Mouse (Mus musculus): ENCODE measurements around the gene Gstp1.

Gstp1 gene

DNA sequence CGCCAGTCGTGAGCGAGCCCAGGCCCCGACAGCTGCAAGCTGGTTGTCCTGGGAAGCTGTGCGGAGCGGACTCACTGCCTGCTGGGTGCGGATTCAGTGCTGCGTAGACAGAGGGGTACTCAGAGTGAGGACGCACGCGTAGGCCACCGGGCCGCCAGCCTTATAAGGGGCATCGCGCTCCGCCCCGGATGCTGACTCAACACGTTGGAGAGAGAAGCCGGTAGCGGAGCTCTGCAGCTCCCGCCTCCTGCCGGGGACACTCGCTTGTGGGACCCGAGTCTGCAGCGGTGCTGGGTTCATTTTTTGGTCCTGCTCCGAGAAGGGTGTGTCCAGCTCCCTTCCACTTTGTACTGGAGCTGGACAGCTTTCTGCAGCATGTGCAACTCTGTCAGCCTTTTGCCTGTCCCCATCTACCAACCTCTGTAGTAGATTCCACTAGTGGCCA, at the start of gene Gstp1:
Gene Gstp1 (minus strand): TSS at position 198 of the 445 bp plus-strand sequence.
- ChIA-PET CTCF (interaction anchor here (0.6 to 2.2 kb wide), 15 partner anchors 8 to 681 kb away, joined by 3 to 9 read pairs (median 4); partner anchors contain the start of genes Gstp2 (in 1 of the 4) and Ndufv1 (in 1 of the 4)), POLR2A (interaction anchor here (0.5 to 5.0 kb wide), 52 partner anchors 9 to 346 kb away, joined by 3 to 82 read pairs (median 3); partner anchors contain the start of genes Gstp2 (in 4 of the 4), Cdk2ap2 (in 2 of the 4), Ndufv1 (in 2 of the 4) and Ppp1ca (in 2 of the 4))

DNA sequence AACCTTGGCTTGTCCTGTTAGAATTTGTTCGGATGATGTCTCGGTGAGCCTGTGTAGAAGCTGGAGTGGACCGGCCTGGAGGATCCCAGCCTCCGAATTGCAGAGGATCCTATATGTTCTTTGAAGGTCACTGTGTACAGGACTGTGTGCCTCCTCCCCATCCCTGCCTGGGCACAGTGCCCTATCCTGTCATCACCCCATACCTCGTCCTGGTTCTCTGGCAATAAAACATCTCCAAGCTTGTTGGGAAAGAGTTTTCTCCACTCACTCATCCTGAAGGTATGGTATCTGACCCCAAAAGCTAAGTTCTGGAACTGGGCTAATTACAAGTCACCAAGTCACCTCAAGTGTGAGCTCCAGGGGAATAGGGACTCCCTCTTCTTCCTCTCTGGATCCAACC, 49.3 kb upstream of the Gstp1 start:
- ChIA-PET CTCF (interaction anchor here in 1 of 4 experiments (0.6 to 1.5 kb wide), 3 partner anchors 9 to 689 kb away, joined by 3 to 4 read pairs (median 3); no protein-coding TSS in a partner anchor), POLR2A (interaction anchor here in 2 of 4 experiments (1.6 to 2.0 kb wide), 3 partner anchors 27 to 31 kb away, joined by 3 to 7 read pairs (median 4); partner anchors contain the start of gene Gstp3 (in 2 of the 2))

DNA sequence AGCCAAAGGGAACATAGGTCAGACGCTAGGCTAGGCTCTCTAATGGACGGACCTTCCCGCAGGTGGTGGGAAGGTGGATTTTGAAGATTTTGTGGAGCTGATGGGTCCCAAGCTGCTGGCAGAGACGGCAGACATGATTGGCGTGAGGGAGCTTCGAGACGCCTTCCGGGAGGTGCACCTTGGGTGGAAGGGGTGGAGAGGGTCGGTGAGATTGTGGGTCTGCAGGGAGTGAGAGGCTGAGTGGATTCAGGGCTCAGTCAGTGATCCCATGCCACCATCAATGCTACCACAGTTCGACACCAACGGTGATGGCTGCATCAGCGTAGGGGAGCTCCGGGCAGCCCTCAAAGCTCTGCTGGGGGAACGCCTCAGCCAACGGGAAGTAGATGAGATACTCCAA, 48.4 kb upstream of the Gstp1 start:
- ChIA-PET CTCF (interaction anchor here in 2 of 4 experiments (1.3 to 2.4 kb wide), 3 partner anchors 8 to 142 kb away, joined by 3 to 11 read pairs (median 5); no protein-coding TSS in a partner anchor), POLR2A (interaction anchor here in 3 of 4 experiments (0.6 to 6.7 kb wide), 11 partner anchors 9 to 951 kb away, joined by 3 to 45 read pairs (median 4); partner anchors contain the start of genes Cdk2ap2 (in 3 of the 3), Gstp3 (in 2 of the 3) and Ankrd13d (in 1 of the 3))

DNA sequence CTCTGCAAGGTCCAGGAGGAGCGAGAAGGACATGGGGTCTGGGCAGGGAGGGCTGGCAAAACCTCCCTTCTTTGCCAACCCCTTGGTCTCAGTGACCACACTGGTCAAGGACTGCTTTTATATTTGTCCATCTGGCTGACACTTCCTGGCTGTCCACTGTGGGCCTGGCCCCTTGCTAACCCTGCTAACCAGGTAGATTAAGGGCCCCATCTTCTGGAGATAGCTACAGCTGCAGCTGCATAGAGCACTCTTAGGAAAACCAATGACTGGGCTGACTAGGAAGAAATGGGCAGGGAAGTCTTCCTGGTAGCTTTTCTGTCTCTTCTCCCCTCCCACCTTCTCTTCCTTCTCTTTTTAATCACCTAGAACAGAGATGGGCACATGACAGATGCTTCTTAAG, 47.2 kb upstream of the Gstp1 start:
- POLR2A ChIA-PET: interaction anchor here in 3 of 4 experiments (0.8 to 6.7 kb wide), 16 partner anchors 9 to 198 kb away, joined by 3 to 45 read pairs (median 4); partner anchors contain the start of genes Cdk2ap2 (in 3 of the 3), Ankrd13d (in 1 of the 3), Gstp2 (in 1 of the 3) and Gstp3 (in 1 of the 3)

DNA sequence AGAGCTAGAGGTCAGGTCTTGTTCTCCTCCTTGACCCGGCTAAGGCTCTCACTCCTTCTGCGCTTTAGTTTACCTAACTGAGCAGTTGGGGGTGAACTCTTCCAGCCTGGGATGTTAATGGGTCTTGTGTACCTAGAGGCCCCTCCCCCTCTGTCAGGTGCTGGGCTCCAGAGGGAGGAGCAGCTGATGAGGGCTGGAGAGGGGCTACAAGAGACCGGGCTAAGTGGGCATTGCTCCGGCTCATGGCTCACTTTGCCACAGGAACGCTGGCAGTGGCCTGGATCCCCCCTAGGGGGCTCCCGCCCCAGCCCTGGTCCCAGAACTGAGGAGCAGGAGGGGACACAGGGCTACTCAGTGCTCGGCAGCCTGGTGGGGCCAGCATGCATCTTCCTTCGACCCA, 46.0 kb upstream of the Gstp1 start:
- ChIA-PET CTCF (interaction anchor here in 3 of 4 experiments (0.6 to 2.4 kb wide), 9 partner anchors 9 to 285 kb away, joined by 3 to 11 read pairs (median 4); partner anchors contain the start of gene Cdk2ap2 (in 1 of the 3)), POLR2A (interaction anchor here in 3 of 4 experiments (0.7 to 6.7 kb wide), 16 partner anchors 10 to 199 kb away, joined by 3 to 45 read pairs (median 4); partner anchors contain the start of genes Cdk2ap2 (in 3 of the 3), Ankrd13d (in 1 of the 3), Gstp2 (in 1 of the 3) and Rad9a (in 1 of the 3))

More for the DNA sequence above, 47.2 kb upstream of the Gstp1 start:
- CTCF ChIA-PET: interaction anchor here (0.5 to 2.4 kb wide), 11 partner anchors 10 to 210 kb away, joined by 3 to 11 read pairs (median 3); partner anchors contain the start of genes Cdk2ap2 (in 1 of the 4) and Gstp2 (in 1 of the 4)

DNA sequence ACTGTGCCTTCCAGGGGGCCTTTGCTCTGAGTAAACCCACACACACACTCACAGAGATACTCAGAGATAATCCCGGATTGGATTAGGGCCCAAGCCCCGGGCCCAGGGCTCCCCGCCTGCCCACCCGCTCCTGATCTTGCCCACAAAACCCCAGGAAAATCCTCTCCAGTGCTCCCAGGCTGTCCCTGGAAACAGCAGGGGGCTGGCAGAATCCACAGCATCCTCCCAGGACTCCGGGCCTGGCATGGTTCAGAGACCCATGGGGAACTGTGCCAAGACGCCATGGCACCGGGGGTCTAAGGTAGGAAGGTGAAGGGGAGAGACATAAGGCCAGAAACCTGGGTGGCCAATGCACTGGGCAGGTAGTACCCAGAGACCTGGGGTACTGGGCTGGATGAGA, 45.5 kb upstream of the Gstp1 start:
- POLR2A ChIA-PET: interaction anchor here in 3 of 4 experiments (0.6 to 6.7 kb wide), 11 partner anchors 11 to 147 kb away, joined by 3 to 45 read pairs (median 4); partner anchors contain the start of genes Cdk2ap2 (in 3 of the 3) and Rad9a (in 1 of the 3)
- CTCF ChIA-PET: interaction anchor here in 3 of 4 experiments (0.6 to 1.7 kb wide), 8 partner anchors 9 to 373 kb away, joined by 3 to 10 read pairs (median 4); partner anchors contain the start of gene Cdk2ap2 (in 1 of the 3)

DNA sequence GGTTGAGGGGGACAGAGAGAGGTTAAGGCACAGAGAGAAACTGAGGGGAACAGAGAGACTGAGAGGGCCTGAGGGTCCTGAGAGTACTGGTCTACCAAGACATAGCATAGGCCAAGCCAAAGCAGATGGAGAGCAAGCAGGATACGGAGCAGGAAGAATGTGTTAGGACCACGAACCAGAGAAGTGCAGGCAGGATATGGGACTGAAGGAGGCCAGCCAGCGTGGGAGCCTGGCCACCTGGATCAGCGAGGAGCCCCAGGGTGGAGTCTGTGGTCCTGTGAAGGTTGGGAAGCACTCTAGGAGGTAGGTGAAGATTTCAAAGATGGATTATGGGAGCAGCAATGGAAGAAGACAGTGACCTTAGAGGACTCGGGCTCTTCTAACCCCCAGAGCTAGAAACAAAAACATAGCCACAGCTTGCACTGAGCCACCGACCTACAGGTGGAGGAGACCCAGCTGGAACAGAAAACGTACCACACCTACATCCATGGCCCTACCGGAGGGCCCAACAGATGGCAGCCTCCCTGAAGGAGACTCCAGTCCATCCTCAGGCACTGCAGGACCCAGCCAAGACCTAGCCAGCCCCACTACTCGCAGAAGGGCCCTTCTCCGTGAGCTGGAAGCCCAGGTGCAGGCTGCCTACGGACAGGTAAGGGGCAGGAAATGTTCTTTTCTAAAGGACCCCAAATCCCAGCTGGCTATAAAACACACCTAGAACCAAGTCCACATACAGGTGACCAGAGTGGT, 44.6 kb upstream of the Gstp1 start:
- CTCF ChIA-PET: interaction anchor here in 2 of 4 experiments (0.6 to 1.2 kb wide), 2 partner anchors 8 to 374 kb away, joined by 3 read pairs; no protein-coding TSS in a partner anchor

DNA sequence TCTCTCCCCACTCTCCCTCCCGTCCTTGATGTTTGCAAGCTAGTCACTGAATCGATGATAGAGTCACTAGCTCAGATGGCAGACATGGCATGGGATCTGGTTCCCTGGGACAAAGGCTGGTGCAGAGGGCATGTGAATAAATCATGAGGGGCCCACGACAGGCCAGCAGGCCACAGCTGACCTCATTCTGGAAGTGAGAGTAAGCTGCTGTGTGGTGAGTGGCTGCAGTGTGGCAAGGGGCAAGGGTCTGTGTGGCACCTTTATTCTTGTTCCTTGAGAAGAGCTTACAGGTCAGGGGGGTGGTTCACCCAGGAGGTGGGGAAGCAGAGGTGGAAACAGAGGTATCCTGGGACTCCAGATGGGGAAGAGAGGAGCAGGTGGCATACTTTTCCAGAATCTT, 43.6 kb upstream of the Gstp1 start, which contains the start of gene Cabp2:
Gene Cabp2 (plus strand): TSS at position 185 of the 400 bp plus-strand sequence.
- POLR2A ChIA-PET: interaction anchor here in 2 of 4 experiments (1.0 to 6.7 kb wide), 4 partner anchors 13 to 69 kb away, joined by 3 to 45 read pairs (median 5); partner anchors contain the start of genes Cdk2ap2 (in 1 of the 2) and Ndufv1 (in 1 of the 2)

More for the DNA sequence above, 44.6 kb upstream of the Gstp1 start:
- POLR2A ChIA-PET: interaction anchor here in 3 of 4 experiments (0.5 to 6.7 kb wide), 7 partner anchors 12 to 1005 kb away, joined by 3 to 45 read pairs (median 7); partner anchors contain the start of genes Cdk2ap2 (in 2 of the 3) and Ndufv1 (in 1 of the 3)

DNA sequence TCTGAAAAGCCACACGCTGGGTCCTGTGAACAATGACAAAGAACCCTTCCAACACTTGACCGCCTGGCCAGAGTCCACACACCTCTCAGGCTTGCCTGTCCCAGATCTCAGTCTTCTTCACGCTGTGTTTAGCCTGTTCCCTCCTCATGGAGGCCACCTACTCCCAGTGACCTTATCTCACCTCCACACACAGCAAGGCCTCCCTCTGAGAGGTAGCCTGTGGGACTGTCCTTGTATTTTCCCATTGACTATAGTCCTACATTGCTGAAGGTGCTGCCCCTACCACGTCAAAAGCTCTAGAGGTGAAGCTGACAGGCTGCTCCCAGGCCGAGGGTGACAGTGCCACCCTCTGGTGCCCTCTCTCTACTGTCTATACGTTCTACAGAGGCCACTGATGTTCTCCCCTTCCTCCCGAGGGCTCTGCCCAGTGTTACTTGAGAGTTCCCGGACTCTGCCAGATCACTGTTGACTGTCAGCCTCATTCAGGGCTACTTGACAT, 42.8 kb upstream of the Gstp1 start:
- ChIA-PET CTCF (interaction anchor here in 1 of 4 experiments (0.8 kb wide), 1 partner anchor 29 kb away, joined by 3 read pairs; no protein-coding TSS in a partner anchor), POLR2A (interaction anchor here in 2 of 4 experiments (0.6 to 6.7 kb wide), 4 partner anchors 12 to 223 kb away, joined by 3 to 45 read pairs (median 4); partner anchors contain the start of gene Cdk2ap2 (in 1 of the 2))

More for the DNA sequence above, 43.6 kb upstream of the Gstp1 start, which contains the start of gene Cabp2:
- CTCF ChIA-PET: interaction anchor here in 1 of 4 experiments (0.8 kb wide), 1 partner anchor 29 kb away, joined by 3 read pairs; no protein-coding TSS in a partner anchor

DNA sequence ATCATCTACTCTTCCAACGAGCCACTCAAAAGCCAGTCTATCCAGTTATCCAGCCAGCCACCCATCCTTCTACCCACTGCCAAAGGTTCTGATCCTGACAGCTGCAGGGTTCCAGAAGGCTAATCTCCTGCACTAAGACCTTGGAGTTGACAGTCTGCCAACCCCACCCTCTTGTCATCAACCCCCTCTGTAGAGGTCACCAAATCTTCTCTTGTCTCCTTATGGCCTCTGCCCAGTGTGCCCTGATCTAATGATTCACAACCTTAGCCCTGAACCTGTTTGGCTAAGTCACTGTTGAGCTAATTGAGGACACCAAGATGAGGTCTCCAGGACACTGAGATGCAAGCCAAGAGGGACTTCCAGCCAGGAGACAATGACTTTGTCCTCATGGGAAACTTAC, 41.8 kb upstream of the Gstp1 start:
- CTCF ChIA-PET: interaction anchor here in 1 of 4 experiments (0.6 kb wide), 1 partner anchor 107 kb away, joined by 3 read pairs; the partner anchor contains the start of gene Aldh3b2

DNA sequence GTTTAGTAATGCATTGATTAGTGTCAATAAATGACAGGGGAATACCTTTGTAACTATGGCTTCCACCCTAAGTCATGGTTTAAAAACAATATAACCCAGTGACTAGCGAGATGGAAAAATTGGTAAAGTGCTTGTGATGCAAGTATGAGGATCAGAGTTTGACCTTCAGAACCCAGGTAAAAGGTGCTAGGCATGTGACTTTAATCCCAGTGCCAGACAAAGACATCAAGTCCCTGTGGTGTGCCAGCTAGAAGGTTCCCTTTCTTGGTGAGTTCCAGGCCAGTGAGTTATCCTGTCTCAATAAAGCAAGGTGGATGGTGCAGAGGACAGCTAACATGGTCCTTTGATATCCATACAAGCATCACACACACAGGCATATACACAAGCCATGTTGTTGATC, 37.7 kb upstream of the Gstp1 start:
- POLR2A ChIA-PET: no interaction called here
- CTCF ChIA-PET: no interaction called here

More for the DNA sequence above, 41.8 kb upstream of the Gstp1 start:
- POLR2A ChIA-PET: interaction anchor here in 2 of 4 experiments (1.0 to 1.5 kb wide), 3 partner anchors 14 to 28 kb away, joined by 3 read pairs; partner anchors contain the start of gene Cdk2ap2 (in 1 of the 2)

DNA sequence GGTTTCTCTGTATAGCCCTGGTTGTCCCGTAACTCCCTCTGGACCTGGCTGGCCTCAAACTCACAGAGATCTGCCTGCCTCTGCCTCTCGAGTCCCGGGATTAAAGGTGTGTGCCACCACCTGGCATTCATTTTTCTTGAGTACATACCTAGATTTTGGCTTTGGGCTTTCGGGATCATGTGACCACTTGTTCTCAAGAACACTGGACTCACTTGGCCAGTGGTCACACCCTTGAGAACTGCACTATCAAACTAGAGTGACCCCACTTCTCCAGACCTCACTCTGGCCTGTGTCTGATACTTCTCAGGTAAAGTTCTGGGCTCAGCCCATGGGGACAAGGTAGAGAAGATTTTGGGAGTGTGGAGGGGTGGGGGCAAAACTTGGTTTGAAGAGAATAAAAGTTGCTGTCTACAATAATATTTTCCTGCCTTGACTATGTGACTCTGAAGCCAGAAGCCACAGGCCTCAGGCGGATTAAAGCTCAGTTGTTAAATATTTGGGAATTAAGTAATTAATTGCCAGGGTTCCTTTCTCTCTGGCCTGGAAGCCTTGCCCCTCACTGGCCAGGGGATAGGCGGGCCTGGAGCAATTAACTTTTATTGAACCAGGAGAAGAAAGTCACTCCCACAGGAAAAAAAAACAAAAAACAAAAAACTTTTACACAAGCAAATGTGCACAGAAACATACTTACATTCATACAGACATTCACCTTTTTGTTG, 35.1 kb upstream of the Gstp1 start:
- CTCF ChIA-PET: interaction anchor here in 1 of 4 experiments (0.7 kb wide), 1 partner anchor 22 kb away, joined by 4 read pairs; no protein-coding TSS in a partner anchor
- POLR2A ChIA-PET: interaction anchor here in 3 of 4 experiments (0.8 to 1.8 kb wide), 4 partner anchors 15 to 156 kb away, joined by 3 to 7 read pairs (median 3); partner anchors contain the start of genes Gm49405 (in 1 of the 3) and Nudt8 (in 1 of the 3)

DNA sequence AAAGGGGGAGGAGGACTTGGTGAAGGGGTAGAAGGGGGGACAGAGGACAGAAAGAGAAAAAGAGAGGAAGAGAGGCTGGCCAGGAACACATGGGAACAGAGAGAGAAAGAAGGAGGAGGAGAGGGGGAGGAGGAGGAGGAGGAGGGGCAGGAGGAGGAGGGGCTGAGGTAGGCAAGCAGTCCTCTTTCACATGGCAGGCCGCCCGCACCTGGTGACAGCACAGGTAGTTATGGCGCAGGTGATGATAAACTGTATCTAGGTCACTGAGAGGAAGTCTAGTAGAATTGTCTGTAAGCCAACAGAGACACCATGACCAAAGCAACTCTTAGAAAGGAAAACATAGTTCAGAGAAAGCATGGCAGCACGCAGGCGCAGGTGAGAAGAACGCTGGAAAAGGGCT, 33.6 kb upstream of the Gstp1 start:
- ChIA-PET POLR2A (interaction anchor here in 1 of 4 experiments (1.1 kb wide), 1 partner anchor 25 kb away, joined by 4 read pairs; the partner anchor contains the start of gene Cdk2ap2), CTCF (no interaction called here)

DNA sequence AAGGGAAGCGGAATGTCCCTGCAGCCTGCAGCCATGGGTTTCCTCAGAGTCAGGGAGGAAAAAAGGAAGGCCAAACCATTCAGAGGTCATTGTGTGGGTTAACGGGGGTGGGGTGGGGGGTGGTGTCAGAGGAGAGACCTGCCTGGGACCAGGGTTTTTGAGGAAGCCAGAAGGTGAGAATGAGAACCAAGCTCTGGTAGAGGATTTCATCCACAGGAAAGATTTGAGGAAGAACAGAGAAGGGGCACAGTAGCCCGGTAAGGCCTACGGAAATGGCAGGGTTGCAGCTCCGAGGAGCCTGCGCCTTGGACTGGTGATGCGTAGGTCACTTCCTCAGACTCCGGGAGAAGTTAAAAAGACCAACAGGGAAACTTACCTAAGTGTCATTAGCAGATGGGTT, 33.0 kb upstream of the Gstp1 start:
- ChIA-PET CTCF (no interaction called here), POLR2A (interaction anchor here in 2 of 4 experiments (0.7 to 1.2 kb wide), 4 partner anchors 10 to 58 kb away, joined by 3 to 4 read pairs (median 4); partner anchors contain the start of genes Cdk2ap2 (in 1 of the 2) and Ndufv1 (in 1 of the 2))

DNA sequence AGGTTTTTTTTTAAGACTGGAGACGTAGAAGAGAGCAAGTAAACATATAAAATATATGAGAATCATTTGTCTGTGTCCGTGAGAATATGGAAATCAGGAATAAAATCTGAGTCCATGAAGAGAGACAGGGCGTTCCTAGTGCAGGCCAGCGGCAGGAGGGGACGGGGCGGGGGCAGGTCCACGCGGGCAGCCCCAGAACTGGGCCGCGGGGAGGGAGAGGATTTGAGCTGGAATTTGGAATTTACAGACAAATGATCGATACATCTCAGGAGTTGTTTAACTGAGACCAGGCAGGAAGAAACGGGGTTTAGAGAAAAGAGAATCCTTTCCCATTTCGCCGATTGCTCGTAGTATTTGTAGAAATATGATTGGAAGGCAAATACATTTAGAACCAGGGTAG, 32.5 kb upstream of the Gstp1 start:
- CTCF ChIA-PET: no interaction called here
- POLR2A ChIA-PET: interaction anchor here in 2 of 4 experiments (0.7 to 1.2 kb wide), 4 partner anchors 10 to 57 kb away, joined by 3 to 4 read pairs (median 4); partner anchors contain the start of genes Cdk2ap2 (in 1 of the 2) and Ndufv1 (in 1 of the 2)

DNA sequence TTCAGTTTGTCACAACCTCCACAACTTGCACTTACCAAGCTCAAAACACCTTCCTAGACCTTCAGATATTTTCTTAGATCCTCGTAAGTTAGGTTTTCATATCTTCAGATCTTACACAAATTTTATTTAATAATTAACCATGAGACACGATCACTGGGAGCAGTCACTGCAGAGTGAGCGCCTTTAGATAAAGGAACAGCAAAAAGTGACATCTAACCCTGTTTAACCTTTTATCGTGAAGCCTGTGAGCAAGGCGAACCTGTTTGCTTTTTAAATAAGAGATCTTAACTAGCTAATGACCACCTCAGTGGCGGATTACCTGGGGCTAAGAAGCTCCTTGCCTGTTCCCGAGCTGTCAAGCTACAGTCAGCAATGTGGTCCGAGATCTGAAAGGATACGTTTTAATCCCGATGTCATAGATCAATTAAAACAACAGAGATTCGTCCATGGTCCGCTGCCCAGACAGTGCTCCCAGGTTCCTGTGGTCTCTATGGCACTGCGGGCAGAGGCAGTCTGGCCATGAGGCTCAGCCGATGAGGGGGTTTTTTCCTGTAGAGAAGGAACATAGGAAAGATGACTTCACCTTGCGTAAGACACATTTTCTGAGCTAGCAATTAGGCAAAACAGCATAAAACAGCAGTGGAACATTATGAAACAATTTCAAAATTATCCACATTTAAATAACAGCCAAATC, 31.1 kb upstream of the Gstp1 start:
- CTCF ChIA-PET: interaction anchor here in 2 of 4 experiments (0.9 to 2.2 kb wide), 3 partner anchors 12 to 17 kb away, joined by 3 to 6 read pairs (median 5); no protein-coding TSS in a partner anchor

More for the DNA sequence above, 31.1 kb upstream of the Gstp1 start:
- POLR2A ChIA-PET: interaction anchor here in 2 of 4 experiments (0.9 to 2.7 kb wide), 9 partner anchors 9 to 133 kb away, joined by 3 to 13 read pairs (median 5); partner anchors contain the start of genes Cabp2 (in 1 of the 2), Cdk2ap2 (in 1 of the 2), Gstp3 (in 1 of the 2) and Rad9a (in 1 of the 2)
